Mouse (Mus musculus): ENCODE data around the gene Clip2. TPM values are rescaled to one million over a fixed set of nuclear protein-coding genes. Genes with fewer than 3 reads are reported as not detected.
"Not testable (repeated sequence)": the region's sequence is repeated elsewhere in the genome, so short reads cannot be mapped to it uniquely, and the experiment has no call there.

Clip2 gene
- polyA plus RNA-seq, 1 experiment = 72.6 TPM

GRCm38 (mm10) chr5:134492956-134493355 lies 59.3 kb downstream of the Clip2 start:
- DNase-seq (ENCODE audit: extremely low spot score in 1 of 2, low spot score in 1 of 2) = no peak

GRCm38 (mm10) chr5:134491712-134492417 lies 60.4 kb downstream of the Clip2 start:
- DNase-seq (ENCODE audit: extremely low spot score in 1 of 2, low spot score in 1 of 2) = peak; percentile 67 to 92

GRCm38 (mm10) chr5:134491206-134491605 lies 61.0 kb downstream of the Clip2 start:
- DNase-seq (ENCODE audit: extremely low spot score in 1 of 2, low spot score in 1 of 2) = no peak

GRCm38 (mm10) chr5:134490465-134490864 lies 61.8 kb downstream of the Clip2 start:
- peak in 1 of 2 experiments; percentile 60 for DNase-seq (ENCODE audit: extremely low spot score in 1 of 2, low spot score in 1 of 2)

GRCm38 (mm10) chr5:134489583-134489982 lies 62.7 kb downstream of the Clip2 start:
- DNase-seq (ENCODE audit: extremely low spot score in 1 of 2, low spot score in 1 of 2) = no peak

GRCm38 (mm10) chr5:134488596-134488995 lies 63.6 kb downstream of the Clip2 start:
- DNase-seq (ENCODE audit: extremely low spot score in 1 of 2, low spot score in 1 of 2) = no peak

- DNase-seq (ENCODE audit: extremely low spot score in 1 of 2, low spot score in 1 of 2) = no peak
These were observed 64.2 kb downstream of the Clip2 start for GRCm38 (mm10) chr5:134488042-134488441.

GRCm38 (mm10) chr5:134485900-134486665 lies 66.2 kb downstream of the Clip2 start:
- DNase-seq (ENCODE audit: extremely low spot score in 1 of 2, low spot score in 1 of 2) = peak in 1 of 2 experiments; percentile 88

- DNase-seq (ENCODE audit: extremely low spot score in 1 of 2, low spot score in 1 of 2) = no peak
These were observed 67.0 kb downstream of the Clip2 start for GRCm38 (mm10) chr5:134485183-134485730.

GRCm38 (mm10) chr5:134483291-134483690 lies 68.9 kb downstream of the Clip2 start:
- no peak for DNase-seq (ENCODE audit: extremely low spot score in 1 of 2, low spot score in 1 of 2)

- no peak for DNase-seq (ENCODE audit: extremely low spot score in 1 of 2, low spot score in 1 of 2)
These were observed 69.9 kb downstream of the Clip2 start for GRCm38 (mm10) chr5:134482331-134482730.

GRCm38 (mm10) chr5:134478886-134479285 lies 73.3 kb downstream of the Clip2 start:
- DNase-seq (ENCODE audit: extremely low spot score in 1 of 2, low spot score in 1 of 2) = not testable (repeated sequence)

GRCm38 (mm10) chr5:134475686-134476085 lies 76.5 kb downstream of the Clip2 start:
- DNase-seq (ENCODE audit: extremely low spot score in 1 of 2, low spot score in 1 of 2) = not testable (repeated sequence)

- DNase-seq (ENCODE audit: extremely low spot score in 1 of 2, low spot score in 1 of 2) = no peak
These were observed 77.1 kb downstream of the Clip2 start for GRCm38 (mm10) chr5:134475006-134475605.

- DNase-seq (ENCODE audit: extremely low spot score in 1 of 2, low spot score in 1 of 2) = no peak
These were observed 78.3 kb downstream of the Clip2 start for GRCm38 (mm10) chr5:134473902-134474301.

- DNase-seq (ENCODE audit: extremely low spot score in 1 of 2, low spot score in 1 of 2) = no peak
These were observed 81.6 kb downstream of the Clip2 start for GRCm38 (mm10) chr5:134470538-134471169.

GRCm38 (mm10) chr5:134469559-134470150 lies 82.6 kb downstream of the Clip2 start:
- no peak for DNase-seq (ENCODE audit: extremely low spot score in 1 of 2, low spot score in 1 of 2)

GRCm38 (mm10) chr5:134468158-134468765 lies 84.0 kb downstream of the Clip2 start:
- no peak for DNase-seq (ENCODE audit: extremely low spot score in 1 of 2, low spot score in 1 of 2)

GRCm38 (mm10) chr5:134467030-134467549 lies 85.1 kb downstream of the Clip2 start:
- DNase-seq (ENCODE audit: extremely low spot score in 1 of 2, low spot score in 1 of 2) = no peak

Data from frontal cortex, adult 2 months (tissue).